Mouse (Mus musculus) heart, adult 9 months (tissue): ENCODE data around the gene Dennd2a.
"Not testable (repeated sequence)": the region's sequence is repeated elsewhere in the genome, so short reads cannot be mapped to it uniquely, and the experiment has no call there.

Source experiments
- DNase-seq, 2 experiments: peaks; one replicate each; pipeline ENCODE4 v3.0.0; 2022; ENCODE audit warnings: low spot score in 2 of 2

Gene Dennd2a

DNA sequence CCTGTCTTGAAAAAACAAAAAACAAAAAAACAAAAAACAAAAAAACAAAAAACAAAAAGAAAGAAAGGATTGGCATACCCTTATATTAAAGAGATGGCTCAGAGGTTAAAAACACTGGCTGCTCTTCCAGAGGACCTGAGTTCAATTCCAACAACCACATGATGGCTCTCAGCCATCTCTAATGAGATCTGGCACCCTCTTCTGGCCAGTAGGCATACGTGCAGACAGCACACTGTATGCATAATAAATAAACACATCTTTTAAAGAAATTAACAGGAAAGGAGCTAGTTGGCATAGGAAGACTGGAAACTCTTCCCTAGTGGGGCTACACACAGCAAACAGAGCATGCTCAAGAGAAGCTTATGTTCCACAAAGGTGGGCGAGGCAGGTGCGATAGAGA lies 106.6 kb downstream of the Dennd2a start:
- no peak for DNase-seq

DNA sequence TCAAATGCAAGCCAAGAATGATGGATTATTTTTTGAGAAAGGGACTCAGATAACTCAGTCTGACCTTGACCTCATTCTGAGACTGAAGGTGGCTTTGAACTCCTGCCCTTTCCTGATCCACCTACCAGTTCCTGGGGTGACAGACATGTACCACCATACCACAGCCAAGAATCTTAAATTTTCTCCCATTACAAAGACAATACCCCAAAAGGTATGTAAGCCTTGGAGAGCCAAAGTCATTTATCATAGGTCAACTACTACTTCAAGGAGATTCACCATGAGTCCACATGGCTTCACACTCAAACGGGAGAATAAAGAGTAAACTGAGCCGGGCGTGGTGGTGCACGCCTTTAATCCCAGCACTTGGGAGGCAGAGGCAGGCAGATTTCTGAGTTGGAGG lies 107.1 kb downstream of the Dennd2a start:
- DNase-seq, result no peak

DNA sequence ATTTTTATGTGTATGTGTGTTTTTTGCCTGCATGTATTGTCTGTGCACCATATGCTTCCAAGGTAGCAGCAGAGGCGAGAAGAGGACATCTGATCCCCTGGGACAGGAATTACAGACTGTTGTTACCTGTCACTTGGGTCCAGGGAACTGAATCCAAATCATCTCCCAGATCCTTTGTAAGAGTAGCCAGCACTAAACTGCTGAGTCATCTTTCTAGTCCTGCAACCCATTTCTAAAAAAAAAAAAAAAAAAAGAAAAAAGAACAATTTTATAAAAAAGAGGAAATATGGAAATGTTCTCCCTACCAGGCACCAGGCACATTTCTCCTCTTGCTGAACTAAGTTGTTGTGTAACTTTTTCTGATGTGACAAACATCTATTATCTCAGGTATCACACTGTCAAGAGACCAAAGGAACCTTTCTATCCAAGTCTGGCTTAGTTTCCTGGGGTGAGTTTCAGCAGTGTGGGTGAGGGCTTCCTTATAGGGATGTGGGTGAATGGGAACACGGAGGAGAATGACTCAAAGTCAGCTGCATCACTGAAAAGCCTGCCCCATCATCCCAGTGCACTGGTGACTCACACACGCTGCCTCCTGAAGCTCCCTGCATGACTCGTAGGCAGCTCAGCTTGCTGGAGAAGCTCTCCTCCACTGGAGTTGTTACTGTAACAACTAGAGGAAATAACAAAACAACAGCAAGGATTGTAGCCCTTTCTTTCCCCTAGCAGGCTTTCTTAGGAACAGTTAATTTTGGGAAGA lies 110.1 kb downstream of the Dennd2a start:
- no peak for DNase-seq

DNA sequence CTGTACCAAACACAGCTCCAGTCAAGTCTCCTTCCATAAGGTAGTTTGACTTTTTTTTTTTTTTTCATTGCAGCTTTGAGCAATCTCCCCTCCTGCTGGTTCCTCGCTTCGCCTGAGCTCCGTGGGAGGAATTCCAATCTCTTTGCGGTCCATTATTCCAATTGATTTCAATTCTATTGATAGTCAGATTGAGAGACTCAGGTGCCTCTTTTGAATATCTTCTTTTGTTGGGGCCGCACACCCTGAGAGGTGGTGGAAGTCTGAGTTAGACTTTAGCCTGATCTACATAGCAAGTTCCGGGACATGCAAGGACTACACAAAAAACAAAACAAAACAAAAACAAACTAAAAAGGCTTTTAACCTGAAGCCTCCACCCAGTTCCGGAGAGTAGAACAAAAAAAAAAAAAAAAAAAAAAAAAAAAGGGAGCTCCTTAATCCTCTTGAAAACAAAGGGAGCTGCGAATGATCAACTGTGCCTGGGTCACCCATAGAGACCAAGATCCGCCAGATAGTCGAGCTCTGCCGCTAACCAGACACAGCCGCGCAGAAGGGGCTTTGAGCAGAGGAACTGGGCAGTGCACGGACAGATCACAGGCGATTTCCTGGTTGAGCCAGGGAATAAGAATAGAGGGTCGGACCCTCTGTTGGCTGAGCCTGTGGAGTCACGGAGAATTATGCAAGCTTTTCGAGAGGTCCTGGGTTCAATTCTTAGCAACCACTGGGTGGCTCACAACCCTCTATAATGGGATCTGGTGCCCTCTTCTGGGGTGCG lies 111.7 kb downstream of the Dennd2a start:
- DNase-seq, result no peak

DNA sequence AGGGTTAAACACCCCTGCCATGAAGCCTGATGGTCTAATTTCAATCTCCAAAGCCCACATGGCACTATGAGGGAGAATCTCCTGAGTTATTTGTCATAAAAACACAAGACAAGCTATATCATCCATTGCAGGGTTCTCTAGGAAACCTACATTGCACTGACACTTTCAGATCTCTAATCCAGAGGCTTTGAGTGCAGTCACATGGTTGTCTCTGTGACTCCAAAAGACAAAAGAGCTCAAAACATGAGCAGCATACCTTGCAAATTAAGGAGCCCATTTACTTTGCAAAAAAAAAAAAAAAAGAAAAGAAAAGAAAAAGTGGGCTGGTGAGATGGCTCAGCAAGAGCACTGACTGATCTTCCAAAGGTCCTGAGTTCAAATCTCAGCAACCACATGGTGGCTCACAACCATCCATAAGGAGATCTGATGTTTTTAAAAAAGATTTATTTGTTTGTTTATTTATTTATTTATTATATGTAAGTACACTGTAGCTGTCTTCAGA lies 114.8 kb downstream of the Dennd2a start:
- DNase-seq, result no peak

- no peak for DNase-seq
Observed at GRCm38 (mm10) chr6:39440207-39440606, 117.5 kb downstream of the Dennd2a start.

GRCm38 (mm10) chr6:39437519-39437918 lies 120.1 kb downstream of the Dennd2a start:
- DNase-seq, result not testable (repeated sequence)

GRCm38 (mm10) chr6:39435875-39436274 lies 121.8 kb downstream of the Dennd2a start:
- DNase-seq, result no peak

DNA sequence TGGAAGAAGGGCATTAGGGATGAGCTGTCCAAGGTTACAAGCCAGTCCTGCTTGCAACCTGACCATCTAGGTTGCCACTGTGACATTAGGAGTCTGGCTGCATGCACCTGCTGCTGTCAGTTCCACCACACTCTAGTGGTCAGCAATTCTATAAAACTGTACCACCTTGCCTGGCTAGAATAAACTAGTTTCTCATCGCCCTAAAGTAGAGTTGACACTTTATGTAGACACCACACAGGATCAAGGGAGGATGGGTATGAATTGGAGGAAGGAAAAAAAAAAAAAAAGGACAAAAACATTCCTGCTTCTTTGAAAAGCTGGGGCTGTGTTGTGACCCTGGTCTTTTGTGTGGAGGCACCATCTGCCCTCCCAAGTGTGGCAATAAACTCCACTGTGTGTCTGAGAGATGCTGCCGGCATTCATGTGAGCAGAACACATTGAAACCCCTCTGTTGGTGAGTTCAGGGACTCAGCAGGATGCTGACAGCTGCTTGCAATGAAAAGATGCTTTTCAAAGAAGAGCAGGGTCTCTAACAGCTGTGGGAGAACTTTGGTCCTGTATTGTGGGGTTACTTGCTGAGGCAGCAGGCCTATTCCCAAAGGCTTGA lies 122.7 kb downstream of the Dennd2a start:
- no peak for DNase-seq

GRCm38 (mm10) chr6:39434111-39434885 lies 123.4 kb downstream of the Dennd2a start:
- DNase-seq, result no peak

DNA sequence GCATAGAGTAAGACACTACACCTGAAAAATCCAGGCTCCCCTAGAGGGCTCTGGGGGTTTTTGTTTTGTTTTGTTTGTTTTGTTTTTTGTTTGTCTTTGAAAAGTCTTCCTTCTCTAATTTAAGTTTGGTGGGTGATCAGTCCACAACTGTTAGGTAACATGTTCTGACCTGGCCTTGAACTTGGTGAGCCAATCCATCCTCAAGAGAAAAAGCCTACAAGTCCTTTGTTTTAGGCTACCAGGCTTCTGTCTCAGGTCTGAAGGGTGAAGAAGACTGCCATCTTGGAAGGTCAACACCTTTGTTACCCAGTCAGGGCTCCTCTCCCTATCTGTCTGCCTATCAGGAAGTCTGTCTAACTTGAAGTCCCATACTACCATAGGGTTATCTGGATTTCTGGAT lies 124.0 kb downstream of the Dennd2a start:
- DNase-seq, result no peak

- DNase-seq, result no peak
Observed at GRCm38 (mm10) chr6:39433174-39433573, 124.5 kb downstream of the Dennd2a start.

GRCm38 (mm10) chr6:39430722-39431121 lies 126.9 kb downstream of the Dennd2a start:
- DNase-seq, result no peak

- no peak for DNase-seq
Observed at GRCm38 (mm10) chr6:39429007-39429788, 128.5 kb downstream of the Dennd2a start.

DNA sequence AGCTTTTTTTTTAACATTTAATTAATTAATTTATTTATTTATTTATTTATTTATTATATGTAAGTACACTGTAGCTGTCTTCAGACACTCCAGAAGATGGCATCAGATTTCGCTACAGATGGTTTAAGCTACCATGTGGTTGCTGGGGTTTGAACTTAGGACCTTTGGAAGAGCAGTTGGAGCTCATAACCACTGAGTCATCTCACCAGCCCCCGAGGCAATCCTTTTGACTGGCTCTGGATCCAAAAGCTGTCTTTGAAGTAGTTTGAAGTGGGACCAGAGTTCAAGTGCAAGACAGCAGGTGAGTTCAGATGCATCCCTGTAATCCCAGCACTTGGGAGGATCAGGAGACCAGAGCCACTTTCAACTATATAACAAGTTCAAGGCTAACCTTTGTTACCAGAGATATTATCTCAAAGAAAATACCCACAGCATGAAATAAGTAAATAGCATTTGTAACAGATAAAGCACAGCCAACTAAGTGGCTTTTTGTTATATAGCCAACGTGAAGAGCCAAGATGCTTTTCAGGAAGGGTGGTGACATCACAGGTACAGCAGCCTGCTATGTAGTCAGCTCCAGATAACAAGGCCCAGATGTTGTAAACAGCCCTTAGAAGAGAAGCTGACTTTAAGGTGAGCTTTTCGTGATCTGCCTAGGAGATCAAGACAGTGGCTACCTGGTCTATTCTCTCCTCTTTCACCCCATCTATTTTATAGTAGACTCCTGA lies 130.2 kb downstream of the Dennd2a start:
- DNase-seq, result no peak

DNA sequence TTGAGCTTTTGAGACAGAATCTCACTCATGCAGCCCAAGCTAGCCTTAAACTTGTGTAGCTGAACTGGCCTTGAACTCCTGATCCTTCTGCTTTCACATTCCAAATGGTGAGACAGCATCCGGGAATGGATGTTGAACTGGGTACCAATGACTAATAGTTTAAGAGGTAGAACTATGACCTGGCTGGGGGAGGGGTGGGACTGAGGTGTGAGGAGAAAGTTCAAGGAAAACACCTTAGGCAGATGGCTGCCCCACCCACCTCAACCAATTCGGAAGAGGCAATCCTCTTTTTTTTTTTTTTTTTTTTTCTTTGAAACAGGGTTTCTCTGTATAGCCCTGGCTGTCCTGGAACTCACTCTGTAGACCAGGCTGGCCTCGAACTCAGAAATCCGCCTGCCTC lies 130.9 kb downstream of the Dennd2a start:
- DNase-seq, result no peak

GRCm38 (mm10) chr6:39425181-39425580 lies 132.5 kb downstream of the Dennd2a start:
- no peak for DNase-seq

- no peak for DNase-seq
Observed at GRCm38 (mm10) chr6:39423686-39424085, 134.0 kb downstream of the Dennd2a start.

DNA sequence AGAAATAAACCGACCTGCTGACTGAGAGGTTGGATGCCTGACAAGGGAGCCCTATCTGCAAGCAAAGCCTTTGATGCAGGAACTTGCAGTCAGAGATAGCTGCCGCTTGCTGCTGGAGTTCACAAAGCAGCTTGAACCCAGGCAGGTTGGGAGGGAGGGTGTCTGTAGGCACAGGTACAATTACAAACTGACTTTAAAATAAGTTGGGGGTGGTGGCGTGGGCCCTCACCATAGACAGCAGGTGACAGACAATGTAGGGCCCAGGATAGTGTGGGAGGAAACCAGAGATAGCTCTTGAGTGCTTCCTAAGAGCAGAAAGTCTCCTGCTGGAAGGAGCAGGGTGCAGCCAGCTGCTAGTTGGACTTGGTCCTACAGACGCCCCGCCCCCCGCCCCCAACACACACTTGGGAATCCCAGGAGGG lies 134.5 kb downstream of the Dennd2a start:
- no peak for DNase-seq

DNA sequence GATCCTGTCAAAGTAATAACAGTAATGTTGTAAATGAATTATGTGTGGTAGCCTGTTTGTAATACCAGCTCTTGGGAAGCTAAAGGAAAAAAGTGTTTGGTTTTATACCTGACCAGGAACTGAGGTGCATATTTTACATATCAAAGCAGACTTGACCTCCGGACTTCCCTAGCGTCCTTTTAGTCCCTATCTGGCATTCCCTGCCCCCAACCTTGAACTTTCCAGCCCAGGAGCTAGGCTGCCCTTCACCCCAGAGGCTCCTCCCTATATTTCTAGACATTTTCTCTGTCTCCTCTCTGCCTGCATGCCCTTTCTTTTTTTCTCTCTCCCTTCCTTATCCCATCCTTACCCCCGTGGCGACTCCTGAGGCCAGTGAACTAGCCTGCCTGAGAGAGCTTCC lies 136.8 kb downstream of the Dennd2a start:
- DNase-seq, result no peak
